Mouse (Mus musculus) liver, adult 2 months (tissue): Measurements from ENCODE around the gene Gm10197. TPM values are rescaled to one million over a fixed set of nuclear protein-coding genes. Genes with fewer than 3 reads are reported as not detected.

Source experiments
- DNase-seq: peaks from one replicate; pipeline ENCODE4 v3.0.0-alpha.2; 2011; ENCODE audit warnings: low read depth, low spot score; ENCODE audit errors: extremely low read depth
- H3K27ac ChIP-seq: fragments of 200-500 bp; replicated peaks from 2 replicates; pipeline ENCODE4 v1.5.1; 2012; ENCODE audit warnings: low read depth, mild to moderate bottlenecking, control low read depth, inconsistent platforms, low read length; ENCODE audit not compliant: insufficient read depth
- H3K27me3 ChIP-seq: fragments of 200-500 bp; 2 replicates; pipeline ENCODE4 v1.6.1; 2012; ENCODE audit warnings: mild to moderate bottlenecking, moderate library complexity, low read length, inconsistent platforms; ENCODE audit not compliant: control insufficient read depth, insufficient read depth
- H3K36me3 ChIP-seq: fragments of 200-500 bp; 2 replicates; pipeline ENCODE4 v1.6.1; 2012; ENCODE audit warnings: low read length, inconsistent platforms; ENCODE audit not compliant: control insufficient read depth, insufficient read depth
- H3K4me1 ChIP-seq: fragments of 200-500 bp; 2 replicates; pipeline ENCODE4 v1.6.1; 2011; ENCODE audit warnings: low read length; ENCODE audit not compliant: control insufficient read depth, insufficient read depth
- H3K4me3 ChIP-seq: fragments of 200-500 bp; 2 replicates; pipeline ENCODE4 v1.5.1; 2011; ENCODE audit warnings: low read depth, mild to moderate bottlenecking, control low read depth, low read length, moderate library complexity; ENCODE audit not compliant: insufficient read depth
- H3K79me2 ChIP-seq: fragments of 200-500 bp; 2 replicates; pipeline ENCODE4 v1.6.1; 2012; ENCODE audit warnings: inconsistent platforms, mild to moderate bottlenecking, low read length, moderate library complexity; ENCODE audit not compliant: control insufficient read depth, insufficient read depth
- H3K9ac ChIP-seq: fragments of 200-500 bp; 2 replicates; pipeline ENCODE4 v1.6.1; 2012; ENCODE audit warnings: low read depth, mild to moderate bottlenecking, control low read depth, inconsistent platforms, low read length
- CTCF ChIP-seq: fragments of 200-500 bp; IDR thresholded peaks from 2 replicates; pipeline ENCODE4 v1.5.1; 2011; ENCODE audit warnings: low read depth, low read length, control low read depth
- POLR2A ChIP-seq: fragments of 200-500 bp; IDR thresholded peaks from 2 replicates; pipeline ENCODE4 v1.6.1; 2011; ENCODE audit warnings: low read length, control low read depth; ENCODE audit not compliant: insufficient read depth; ENCODE audit errors: extremely low read depth
- WGBS: fragments of 180-500 bp; shearing (Covaris S2); methylation state at CpG from one replicate; pipeline ENCODE4 v1.1.7; 2018; 5-methylcytosine and 5-hydroxymethylcytosine counted together
- polyA plus RNA-seq: library from polyadenylated mRNA; depleted of rRNA; stranded (reverse); fragments of >200 nt; gene quantifications from 2 replicates; pipeline ENCODE4 v1.2.3, GENCODE M21; 2012
- total RNA-seq: library from RNA; depleted of rRNA; stranded (reverse); fragments of >200 nt; gene quantifications from 2 replicates; pipeline ENCODE4 v1.2.3, GENCODE M21; 2014

The Gm10197 gene
- total and polyA plus RNA-seq, 2 experiments = not detected

DNA sequence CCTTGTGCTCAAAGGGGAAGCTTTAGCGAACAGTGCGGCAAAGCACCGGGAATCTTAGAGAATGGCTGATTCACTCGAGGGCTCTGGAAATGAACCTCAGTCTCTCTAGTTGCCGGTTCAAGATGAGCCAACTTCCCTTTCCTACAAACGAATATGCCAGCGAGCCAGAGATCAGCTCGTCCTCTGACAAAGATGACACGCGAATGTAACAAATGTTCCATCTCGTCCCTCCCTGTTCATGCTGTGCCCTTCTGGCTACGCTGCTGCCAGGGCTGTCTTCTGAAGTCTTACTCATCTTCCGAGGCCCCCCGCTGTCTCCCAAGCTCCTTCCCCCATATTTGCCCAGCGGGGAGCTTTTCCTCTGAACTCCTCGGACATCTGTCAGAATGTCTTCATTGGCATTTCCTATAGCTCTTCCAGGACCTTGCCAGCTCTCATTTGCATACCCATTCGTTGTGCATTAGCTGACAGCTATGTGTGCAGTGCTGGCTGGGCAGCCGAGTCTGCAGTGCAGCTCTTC, 33.3 kb upstream of the Gm10197 start:
- no peak for DNase-seq
- no peak overlapping the region for H3K4me3 ChIP-seq
- WGBS = 82% methylated on average over 18 of the region's 18 CpGs
- H3K79me2 ChIP-seq = no peaks in the 10 kb centered on the region
- H3K36me3 ChIP-seq = no peaks in the 10 kb centered on the region
- peaks cover 2% of the 10 kb centered on the region; the same call in 1 of the 2 replicates for H3K4me1 ChIP-seq
- TF ChIP-seq CTCF (no peak), POLR2A (no peak)
- H3K27ac ChIP-seq = no peak overlapping the region
- H3K9ac ChIP-seq = no peak overlapping the region
- no peaks in the 10 kb centered on the region for H3K27me3 ChIP-seq

DNA sequence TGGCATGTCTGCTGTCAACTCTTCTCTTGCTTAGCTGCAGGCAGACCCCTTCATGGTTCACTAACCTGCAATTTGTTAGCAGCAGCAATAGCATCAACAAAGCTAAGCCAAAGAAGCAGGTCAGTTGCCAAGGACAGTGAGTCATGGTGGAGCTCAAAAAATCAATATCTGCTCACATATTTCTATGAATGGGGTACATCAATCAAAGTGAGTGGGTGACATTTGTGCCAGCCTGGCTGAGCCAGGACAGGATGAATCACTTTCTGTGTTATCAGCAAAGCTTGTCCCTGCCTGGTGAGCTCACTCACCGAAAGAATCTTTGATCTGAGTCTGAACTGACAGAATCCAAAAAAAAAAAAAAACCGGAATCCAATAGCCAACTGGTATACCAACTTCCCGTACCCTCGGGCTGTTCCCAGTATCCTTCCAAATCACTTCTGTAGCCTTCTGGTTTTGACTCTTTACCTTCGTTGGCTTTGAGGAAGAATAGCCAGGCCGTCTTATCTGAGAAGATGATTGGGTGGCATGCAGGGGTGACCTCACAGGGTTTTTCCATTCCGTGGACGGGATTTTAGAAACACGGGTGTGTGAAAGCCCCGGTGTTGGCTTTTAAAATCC, 32.8 kb upstream of the Gm10197 start:
- WGBS = 63% methylated on average over 10 of the region's 10 CpGs
- H3K79me2 ChIP-seq = no peaks in the 10 kb centered on the region
- no peaks in the 10 kb centered on the region for H3K36me3 ChIP-seq
- H3K4me1 ChIP-seq = peaks cover 2% of the 10 kb centered on the region; the same call in 1 of the 2 replicates
- no peaks in the 10 kb centered on the region for H3K27me3 ChIP-seq
- TF ChIP-seq POLR2A = no peak
- TF ChIP-seq CTCF = no peak
- no peak overlapping the region for H3K27ac ChIP-seq
- peak; percentile 40 for DNase-seq
- H3K9ac ChIP-seq = no peak overlapping the region
- no peak overlapping the region for H3K4me3 ChIP-seq

DNA sequence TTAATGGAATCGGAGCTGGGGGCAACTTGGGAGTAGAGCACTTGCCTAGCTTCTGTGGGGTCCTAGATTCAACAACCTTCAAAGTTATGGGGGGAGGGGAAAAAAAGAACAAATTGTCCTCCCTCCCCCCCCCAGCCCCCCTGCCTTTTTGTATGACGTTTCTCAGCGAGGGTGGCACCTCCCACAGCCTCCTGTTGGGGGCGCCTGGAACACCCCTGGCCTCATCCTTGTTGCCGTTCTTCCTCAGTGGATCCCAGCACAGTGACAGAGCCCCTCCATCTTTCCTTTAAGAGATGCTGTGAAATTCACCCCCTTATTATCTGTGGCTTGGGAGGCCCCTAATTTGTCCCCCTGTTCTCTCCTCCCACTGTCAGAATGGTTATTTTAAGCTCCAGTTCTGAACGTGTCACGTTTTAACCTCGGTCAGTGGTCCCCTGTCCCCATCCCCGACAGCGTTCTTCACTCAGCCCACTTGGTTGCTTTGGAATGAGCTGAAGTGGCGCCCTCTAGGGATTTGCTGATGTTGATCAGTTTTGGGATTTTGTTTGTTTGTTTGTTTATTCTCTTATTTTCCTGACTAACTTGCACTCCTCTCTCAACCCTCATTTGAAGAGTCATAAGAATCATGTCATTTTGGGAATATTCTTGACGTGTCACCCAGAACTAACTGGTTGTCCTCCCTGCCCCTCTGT, 31.3 kb upstream of the Gm10197 start:
- no peaks in the 10 kb centered on the region for H3K27me3 ChIP-seq
- H3K27ac ChIP-seq = no peak overlapping the region
- H3K79me2 ChIP-seq = no peaks in the 10 kb centered on the region
- 60% methylated on average over 12 of the region's 12 CpGs for WGBS
- H3K36me3 ChIP-seq = no peaks in the 10 kb centered on the region
- DNase-seq = no peak
- peaks cover 2% of the 10 kb centered on the region; the same call in 1 of the 2 replicates for H3K4me1 ChIP-seq
- TF ChIP-seq CTCF (no peak), POLR2A (no peak)
- H3K4me3 ChIP-seq = no peak overlapping the region
- no peak overlapping the region for H3K9ac ChIP-seq

DNA sequence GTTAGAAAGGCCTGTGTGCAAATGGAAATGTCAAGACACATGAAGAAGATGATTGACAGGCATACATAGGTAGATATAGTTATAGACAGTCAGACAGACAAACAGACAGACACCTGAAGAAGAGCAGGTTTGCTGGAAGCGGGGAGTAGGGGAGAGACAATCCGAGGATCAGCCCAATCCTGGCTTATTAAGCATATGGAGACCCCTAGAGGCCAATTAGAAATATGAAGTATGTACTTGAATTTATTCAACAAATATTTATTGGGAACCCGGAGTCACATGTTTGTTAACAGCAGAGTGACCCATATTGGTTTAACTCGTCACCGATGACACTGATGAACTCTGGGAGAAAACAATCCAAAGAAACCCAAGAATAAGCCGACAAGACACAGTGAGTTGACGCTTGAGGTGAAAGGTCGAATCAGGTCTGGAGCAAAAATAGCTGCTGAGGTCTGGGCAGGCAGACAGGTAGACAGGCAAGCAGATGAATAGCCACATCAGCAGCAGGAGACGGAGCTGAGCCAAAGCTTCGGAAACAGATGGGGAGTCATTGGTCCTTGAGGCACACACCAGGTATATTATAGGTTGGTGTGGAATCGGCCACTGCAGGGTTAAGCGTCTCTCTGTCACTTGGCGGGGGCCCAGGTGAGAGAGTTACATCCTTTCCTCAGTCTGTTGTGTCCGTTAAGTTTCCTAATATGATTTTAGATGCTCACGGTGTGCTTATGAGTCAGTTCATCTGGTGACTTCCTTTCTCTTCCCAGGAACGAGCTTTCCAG, 29.0 kb upstream of the Gm10197 start:
- Histone ChIP-seq H3K27me3 (no peaks in the 10 kb centered on the region), H3K36me3 (no peaks in the 10 kb centered on the region), H3K9ac (no peak overlapping the region), H3K79me2 (no peaks in the 10 kb centered on the region), H3K4me1 (peaks cover 2% of the 10 kb centered on the region; the same call in 1 of the 2 replicates), H3K4me3 (no peak overlapping the region), H3K27ac (no peak overlapping the region)
- 75% methylated on average over 16 of the region's 16 CpGs for WGBS
- DNase-seq = no peak
- TF ChIP-seq CTCF = no peak
- TF ChIP-seq POLR2A = no peak

DNA sequence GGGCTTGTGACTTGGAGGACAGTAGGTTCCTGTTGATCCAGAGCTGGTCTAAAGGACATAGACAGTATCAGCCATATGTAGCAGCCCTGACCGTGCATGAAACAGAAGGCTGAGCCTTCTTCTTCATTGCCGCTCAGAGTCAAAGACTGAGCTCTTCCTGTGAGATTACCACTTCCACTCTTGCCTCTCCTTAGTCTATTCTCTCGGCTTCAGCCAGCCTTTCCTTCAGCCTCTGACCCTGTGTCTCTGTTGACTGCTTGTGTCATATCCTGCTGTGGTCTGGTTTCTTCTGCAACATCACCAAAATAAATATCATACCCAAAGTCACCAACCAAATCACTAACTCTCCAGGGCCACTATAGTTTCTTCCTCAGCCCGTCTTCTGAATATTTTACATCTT, 27.6 kb upstream of the Gm10197 start:
- WGBS = 73% methylated on average over 4 of the region's 4 CpGs
- H3K79me2 ChIP-seq = no peaks in the 10 kb centered on the region
- no peaks in the 10 kb centered on the region for H3K27me3 ChIP-seq
- H3K4me1 ChIP-seq = peaks cover 2% of the 10 kb centered on the region; the same call in 1 of the 2 replicates
- TF ChIP-seq POLR2A = no peak
- no peak for TF ChIP-seq CTCF
- no peak overlapping the region for H3K9ac ChIP-seq
- H3K4me3 ChIP-seq = no peak overlapping the region
- no peaks in the 10 kb centered on the region for H3K36me3 ChIP-seq
- no peak overlapping the region for H3K27ac ChIP-seq
- no peak for DNase-seq
